Mouse (Mus musculus) embryonic facial prominence, embryonic 11.5 days (tissue): Measurements from ENCODE around the gene Ano4. TPM values are rescaled to one million over a fixed set of nuclear protein-coding genes. Genes with fewer than 3 reads are reported as not detected.

Source experiments
- ATAC-seq: fragments of 200-750 bp; cut with Nextera tagmentation; replicated peaks from 2 replicates; pipeline ENCODE4 v1.8.0; 2017; ENCODE audit warnings: low read depth; ENCODE audit not compliant: insufficient number of reproducible peaks, low FRiP score, low TSS enrichment
- DNase-seq: peaks from one replicate; pipeline ENCODE4 v3.0.0-alpha.2; 2015; ENCODE audit warnings: low spot score
- H3K27ac ChIP-seq: fragments of 300-500 bp; sonication (generic); replicated peaks from 2 replicates; pipeline ENCODE4 v1.5.1; 2014; ENCODE audit warnings: mild to moderate bottlenecking, low read depth, low read length, control low read depth
- H3K27me3 ChIP-seq: fragments of 300-500 bp; sonication (generic); 2 replicates; pipeline ENCODE4 v1.6.1; 2014; ENCODE audit warnings: mild to moderate bottlenecking, low read length, moderate library complexity, mixed read lengths; ENCODE audit not compliant: control insufficient read depth, insufficient read depth
- H3K36me3 ChIP-seq: fragments of 300-500 bp; sonication (generic); replicated peaks from 2 replicates; pipeline ENCODE4 v1.6.1; 2014; ENCODE audit warnings: low read depth, mild to moderate bottlenecking, low read length, moderate library complexity, mixed read lengths; ENCODE audit not compliant: control insufficient read depth, insufficient read depth
- H3K4me1 ChIP-seq: fragments of 300-500 bp; sonication (generic); 2 replicates; pipeline ENCODE4 v1.6.1; 2014; ENCODE audit warnings: low read length, mixed read lengths; ENCODE audit not compliant: control insufficient read depth, insufficient read depth
- H3K4me2 ChIP-seq: fragments of 300-500 bp; sonication (generic); 2 replicates; pipeline ENCODE4 v1.6.1; 2014; ENCODE audit warnings: low read depth, mild to moderate bottlenecking, control low read depth, low read length, moderate library complexity
- H3K4me3 ChIP-seq: fragments of 300-500 bp; sonication (generic); 2 replicates; pipeline ENCODE4 v1.5.1; 2014; ENCODE audit warnings: low read depth, low read length, control low read depth
- H3K9ac ChIP-seq: fragments of 300-500 bp; sonication (generic); replicated peaks from 2 replicates; pipeline ENCODE4 v1.6.1; 2014; ENCODE audit warnings: mild to moderate bottlenecking, control low read depth, low read length
- H3K9me3 ChIP-seq: fragments of 300-500 bp; sonication (generic); replicated peaks from 2 replicates; pipeline ENCODE4 v1.6.1; 2016; ENCODE audit warnings: mild to moderate bottlenecking, low read length, inconsistent platforms, mixed read lengths; ENCODE audit not compliant: control insufficient read depth
- WGBS: fragments of 180-500 bp; shearing (Covaris S2); extraction: QIAGEN DNeasy Blood & Tissue Kit; methylation state at CpG from one replicate; pipeline ENCODE4 v1.1.7; 2014; 5-methylcytosine and 5-hydroxymethylcytosine counted together
- polyA plus RNA-seq: library from polyadenylated mRNA; unstranded; fragments of >200 nt; fragmentation: Nextera tagmentation; extraction: Ambion mirVana; gene quantifications from 2 replicates; pipeline ENCODE4 v1.2.1, GENCODE M21; 2014

Ano4 gene
- polyA plus RNA-seq, 1 experiment from 2014 or later, result 1.4 TPM

DNA sequence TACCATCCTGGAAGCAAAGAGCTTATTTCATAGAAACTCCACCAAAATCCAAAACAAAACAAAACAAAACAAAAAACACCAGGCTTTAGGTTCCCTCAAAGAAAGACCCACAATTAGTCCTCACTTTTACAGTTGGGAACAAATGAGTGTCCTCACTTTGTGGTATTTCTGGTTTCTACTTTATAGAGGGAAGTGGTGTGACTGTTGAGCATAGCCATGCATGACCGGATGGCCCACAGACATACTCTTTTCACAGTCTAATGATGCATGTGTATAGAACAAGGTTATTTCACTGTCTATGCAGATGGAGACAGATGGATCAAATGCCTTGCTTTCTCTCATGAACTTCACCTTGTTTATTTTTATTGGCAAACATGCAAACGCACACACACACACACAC, 10.1 kb upstream of the Ano4 start:
- H3K27me3 ChIP-seq, result no peaks in the 10 kb centered on the region
- H3K27ac ChIP-seq, result no peak overlapping the region
- no peak overlapping the region for H3K4me2 ChIP-seq
- no peak overlapping the region for H3K4me3 ChIP-seq
- DNase-seq (no peak), ATAC-seq (no peak)
- no peak overlapping the region for H3K9ac ChIP-seq
- H3K36me3 ChIP-seq, result no peaks in the 10 kb centered on the region
- 82% methylated on average over 2 of the region's 2 CpGs for WGBS
- H3K9me3 ChIP-seq, result no peaks in the 10 kb centered on the region
- H3K4me1 ChIP-seq, result no peaks in the 10 kb centered on the region

DNA sequence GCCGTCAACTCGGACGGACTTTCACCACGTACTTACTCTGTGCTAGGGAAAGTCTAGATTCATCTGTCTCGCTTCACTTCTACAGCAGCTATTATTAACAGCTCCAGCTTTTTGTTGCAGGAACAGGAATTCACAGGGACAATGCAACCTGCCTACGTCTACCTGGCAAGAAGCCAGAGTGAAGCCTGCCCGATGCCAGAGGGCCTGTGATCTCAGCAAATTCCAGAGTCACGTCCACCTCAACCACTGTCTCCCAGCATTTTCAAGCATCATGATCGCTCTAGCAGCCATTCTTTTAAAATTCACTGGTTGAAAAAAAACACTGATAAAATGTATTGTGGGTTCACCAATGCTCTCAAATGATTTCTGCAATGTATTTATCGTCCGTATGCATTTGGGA, 6.9 kb upstream of the Ano4 start:
- Histone ChIP-seq H3K9ac (no peak overlapping the region), H3K36me3 (no peaks in the 10 kb centered on the region), H3K9me3 (no peaks in the 10 kb centered on the region), H3K27ac (no peak overlapping the region), H3K4me3 (no peak overlapping the region), H3K4me2 (no peak overlapping the region), H3K27me3 (peaks cover 3% of the 10 kb centered on the region), H3K4me1 (no peaks in the 10 kb centered on the region)
- ATAC-seq (no peak), DNase-seq (no peak)
- WGBS, result 85% methylated on average over 11 of the region's 11 CpGs

DNA sequence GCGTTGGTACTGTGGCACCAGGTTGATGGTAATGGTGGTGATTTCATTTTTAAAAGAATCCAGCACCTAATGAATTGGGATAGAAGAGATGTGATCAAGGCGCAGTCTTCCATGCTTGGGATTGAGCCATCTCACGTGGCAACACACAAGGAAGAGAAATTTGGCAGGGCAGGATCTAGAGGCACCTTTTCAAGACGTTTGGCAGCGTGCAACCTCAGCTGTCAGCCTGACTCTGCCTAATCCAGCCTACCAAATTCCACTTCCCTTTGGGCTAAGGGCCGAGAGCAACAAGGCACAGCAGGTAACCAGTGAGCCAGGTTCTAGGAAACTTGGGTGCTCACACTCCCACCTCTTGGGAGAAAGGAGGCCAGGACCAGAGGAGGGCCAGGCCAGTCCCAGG, 1.0 kb upstream of the Ano4 start:
- DNase-seq (no peak), ATAC-seq (no peak)
- H3K9ac ChIP-seq, result no peak overlapping the region
- no peak overlapping the region for H3K4me3 ChIP-seq
- no peaks in the 10 kb centered on the region for H3K4me1 ChIP-seq
- no peak overlapping the region for H3K4me2 ChIP-seq
- no peaks in the 10 kb centered on the region for H3K36me3 ChIP-seq
- 55% methylated on average over 6 of the region's 6 CpGs for WGBS
- H3K9me3 ChIP-seq, result no peaks in the 10 kb centered on the region
- no peak overlapping the region for H3K27ac ChIP-seq
- peaks cover 29% of the 10 kb centered on the region for H3K27me3 ChIP-seq

DNA sequence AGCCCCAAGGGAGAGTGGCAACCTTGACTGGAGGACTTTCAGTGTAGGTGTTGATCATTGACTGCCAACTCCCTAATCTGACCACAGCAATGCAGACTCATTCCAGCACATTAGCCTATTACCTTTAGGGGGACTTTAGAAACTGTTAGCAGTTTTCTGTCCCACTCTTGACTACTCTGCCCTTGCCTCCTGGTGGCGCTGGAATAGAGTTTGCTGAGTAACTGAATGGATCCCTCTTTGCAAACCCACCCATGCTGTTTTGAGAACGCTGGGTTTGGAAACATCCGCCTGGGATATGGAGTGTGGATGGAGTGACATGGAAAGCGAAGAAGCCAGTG, 603 bp upstream of the Ano4 start:
- DNase-seq (no peak), ATAC-seq (no peak)
- H3K36me3 ChIP-seq, result no peaks in the 10 kb centered on the region
- peak overlapping the region; percentile 45 for H3K4me3 ChIP-seq
- H3K9me3 ChIP-seq, result no peaks in the 10 kb centered on the region
- WGBS, result 43% methylated on average over 4 of the region's 4 CpGs
- no peak overlapping the region for H3K9ac ChIP-seq
- H3K27ac ChIP-seq, result no peak overlapping the region
- H3K4me1 ChIP-seq, result no peaks in the 10 kb centered on the region
- H3K4me2 ChIP-seq, result peak overlapping the region; percentile 91
- H3K27me3 ChIP-seq, result peaks cover 29% of the 10 kb centered on the region

DNA sequence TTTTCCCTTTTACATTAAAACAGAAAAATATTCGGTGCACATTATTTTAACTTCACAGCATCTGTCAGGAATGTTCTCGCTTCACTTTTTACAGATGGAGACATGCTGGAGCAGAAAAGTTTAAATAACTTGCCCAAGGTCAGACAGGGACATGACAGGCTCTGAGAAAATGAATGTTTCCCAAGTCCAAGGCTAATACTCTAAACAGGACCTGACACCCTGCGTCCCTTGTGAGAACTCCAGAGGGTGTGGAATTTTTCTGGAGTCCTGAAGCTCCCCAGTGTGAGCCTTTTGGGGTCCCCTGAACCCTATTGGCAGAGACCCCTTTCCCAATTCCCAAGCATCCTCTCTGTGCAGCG, 451 bp downstream of the Ano4 start:
- Histone ChIP-seq H3K4me3 (peak overlapping the region; percentile 45), H3K9ac (peak overlapping the region; percentile 48), H3K9me3 (no peaks in the 10 kb centered on the region), H3K4me2 (peak overlapping the region; percentile 91), H3K27ac (no peak overlapping the region), H3K36me3 (no peaks in the 10 kb centered on the region), H3K27me3 (peaks cover 29% of the 10 kb centered on the region), H3K4me1 (no peaks in the 10 kb centered on the region)
- 18% methylated on average over 4 of the region's 4 CpGs for WGBS
- ATAC-seq, result no peak
- DNase-seq, result no peak

DNA sequence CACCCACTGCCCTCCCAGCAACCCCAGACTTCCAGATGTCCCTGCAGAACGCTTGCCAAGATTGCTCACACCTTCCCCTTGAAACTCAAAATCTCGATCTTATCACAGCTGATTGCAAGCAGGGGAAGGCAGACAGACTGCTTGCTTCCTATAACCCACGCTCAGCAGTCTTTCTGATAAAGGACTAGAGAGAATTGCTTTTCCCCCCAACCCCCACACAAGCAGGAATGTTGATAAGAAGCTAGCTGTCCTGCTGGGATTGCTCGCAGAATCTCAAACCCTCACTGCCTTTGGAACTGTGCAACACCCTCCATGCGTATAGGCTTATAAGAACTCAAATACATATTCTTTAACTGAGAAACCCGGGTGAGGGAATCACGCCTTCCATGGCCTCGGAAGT, 846 bp downstream of the Ano4 start:
- Histone ChIP-seq H3K4me2 (no peak overlapping the region), H3K36me3 (no peaks in the 10 kb centered on the region), H3K9me3 (no peaks in the 10 kb centered on the region), H3K9ac (no peak overlapping the region), H3K4me1 (no peaks in the 10 kb centered on the region), H3K27me3 (peaks cover 29% of the 10 kb centered on the region), H3K4me3 (no peak overlapping the region), H3K27ac (no peak overlapping the region)
- no peak for ATAC-seq
- 16% methylated on average over 8 of the region's 8 CpGs for WGBS
- DNase-seq, result no peak

DNA sequence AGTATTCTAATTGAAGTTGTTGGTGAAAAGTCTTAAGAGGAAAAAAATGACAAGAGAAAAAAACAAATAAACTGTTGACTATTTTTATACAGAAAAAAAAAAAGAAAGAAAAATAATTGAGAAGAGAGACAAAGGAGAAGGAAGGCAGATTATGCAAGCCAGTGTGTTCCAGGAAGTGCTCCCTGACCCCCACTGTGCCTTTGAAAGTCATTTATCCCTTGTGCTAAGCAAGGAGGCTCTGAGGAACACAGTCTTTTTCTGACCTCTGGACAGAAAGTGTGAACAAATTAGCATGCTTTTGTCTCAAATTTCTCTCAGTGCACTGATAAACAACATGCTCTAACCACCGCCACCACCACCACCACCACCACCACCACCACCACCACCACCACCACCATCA, 14.3 kb downstream of the Ano4 start:
- H3K4me1 ChIP-seq, result no peaks in the 10 kb centered on the region
- H3K27me3 ChIP-seq, result no peaks in the 10 kb centered on the region
- no peak for DNase-seq
- no peak overlapping the region for H3K27ac ChIP-seq
- H3K4me2 ChIP-seq, result no peak overlapping the region
- H3K9ac ChIP-seq, result no peak overlapping the region
- no peaks in the 10 kb centered on the region for H3K9me3 ChIP-seq
- no peaks in the 10 kb centered on the region for H3K36me3 ChIP-seq
- WGBS, result 88% methylated on average over 1 of the region's 1 CpGs
- no peak overlapping the region for H3K4me3 ChIP-seq
- ATAC-seq, result no peak

DNA sequence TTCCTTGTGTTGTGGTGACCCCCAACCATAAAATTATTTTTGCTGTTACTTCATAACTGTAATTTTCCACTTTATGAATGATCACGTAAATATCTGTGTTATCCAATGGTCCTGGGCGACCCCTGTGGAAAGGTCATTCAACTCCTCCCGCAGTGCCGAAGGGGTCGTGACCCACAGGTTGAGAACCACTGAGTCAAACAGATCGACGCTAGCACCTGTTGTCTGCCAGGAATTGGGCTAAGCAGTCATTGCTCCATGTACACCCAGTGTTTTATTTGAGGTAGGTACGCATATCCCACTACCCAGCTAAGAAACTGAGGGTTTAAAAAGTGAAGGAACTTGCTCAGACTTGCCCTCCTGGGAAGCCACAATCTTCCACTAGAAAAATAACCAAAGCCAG, 14.8 kb downstream of the Ano4 start:
- DNase-seq, result no peak
- no peak for ATAC-seq
- 83% methylated on average over 8 of the region's 8 CpGs for WGBS

DNA sequence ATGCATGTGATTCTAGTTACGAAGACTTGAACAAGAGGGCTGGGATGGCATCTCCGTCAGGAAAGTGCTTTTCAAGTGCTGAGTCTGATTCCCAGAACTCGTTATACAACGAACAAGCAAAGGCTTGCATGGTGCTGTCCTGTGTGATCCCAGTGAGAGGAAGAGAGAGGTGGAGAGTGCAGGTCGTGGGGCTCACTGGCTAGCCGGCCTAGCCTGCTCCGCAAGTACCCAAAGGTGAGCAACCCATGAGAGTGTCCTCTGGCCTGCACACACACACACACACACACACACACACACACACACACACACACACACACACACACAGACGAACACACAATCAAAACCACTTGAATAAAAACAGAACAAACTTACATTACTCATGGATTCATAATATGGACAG, 15.7 kb downstream of the Ano4 start:
- Histone ChIP-seq H3K27ac (no peak overlapping the region), H3K9ac (no peak overlapping the region), H3K4me2 (no peak overlapping the region), H3K4me3 (no peak overlapping the region), H3K4me1 (no peaks in the 10 kb centered on the region), H3K36me3 (no peaks in the 10 kb centered on the region), H3K27me3 (no peaks in the 10 kb centered on the region), H3K9me3 (no peaks in the 10 kb centered on the region)
- DNase-seq, result no peak
- no peak for ATAC-seq
- 72% methylated on average over 8 of the region's 8 CpGs for WGBS

More for the DNA sequence above, 14.8 kb downstream of the Ano4 start:
- Histone ChIP-seq H3K27ac (no peak overlapping the region), H3K27me3 (no peaks in the 10 kb centered on the region), H3K4me1 (no peaks in the 10 kb centered on the region), H3K4me3 (no peak overlapping the region), H3K4me2 (no peak overlapping the region), H3K36me3 (no peaks in the 10 kb centered on the region), H3K9ac (no peak overlapping the region), H3K9me3 (no peaks in the 10 kb centered on the region)
